In the genomic region with DNA sequence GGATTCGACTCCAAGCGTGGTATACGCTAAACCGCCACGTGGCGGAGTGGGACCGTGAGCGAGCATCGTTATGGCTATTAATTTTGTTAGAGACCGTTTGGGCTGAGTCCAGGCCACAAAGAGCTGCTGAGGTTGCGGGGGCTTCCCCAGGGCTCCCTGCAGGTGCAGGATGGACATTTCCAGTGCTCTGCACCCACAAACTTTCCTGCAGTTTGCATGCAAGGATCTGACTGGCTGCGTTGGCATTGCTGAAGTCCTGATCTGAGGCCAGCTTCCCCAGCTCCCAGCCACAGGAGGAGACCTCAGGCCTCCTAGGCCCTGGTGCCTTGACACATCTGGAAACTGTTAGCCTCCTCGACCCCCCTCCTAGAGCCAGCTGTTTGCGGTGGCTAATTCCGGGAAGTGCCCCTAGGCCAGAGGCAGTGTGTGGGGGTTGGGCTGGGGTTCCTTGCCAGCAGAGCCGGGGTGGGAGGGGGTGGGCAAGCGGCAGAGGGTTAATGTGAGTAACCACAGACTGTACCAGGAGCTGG, we compare ENCODE assay signal across 9 mouse cellular contexts. TPM values are rescaled to one million over a fixed set of nuclear protein-coding genes. Genes with fewer than 3 reads are reported as not detected.
DNase-seq lines count a peak whose midpoint lies in the region; ATAC-seq and TF ChIP-seq lines count a peak whose summit lies in the region.
"Had no signal": no experiment of that assay in that cellular context is flagged by ENCODE, and none has a peak within 500 bp of the region (broad histone marks: within the 10 kb centered on the region; RNA-seq: fewer than 3 reads in every experiment).

No protein-coding gene starts in this region.

- no peaks in the 10 kb centered on the region for H3K9me3 ChIP-seq in lung, embryonic 14.5 days (ENCODE audit: low read depth, low read length)
- H3K9me3 ChIP-seq in embryonic facial prominence, embryonic 10.5 days: no peaks in the 10 kb centered on the region
- H3K9me3 ChIP-seq in midbrain, embryonic 16.5 days (replicated peaks; ENCODE audit: control insufficient read depth, low read length, poor library complexity, severe bottlenecking): no peaks in the 10 kb centered on the region

- no peak overlapping the region for H3K9ac ChIP-seq in lung, embryonic 14.5 days
- no peak overlapping the region for H3K9ac ChIP-seq in midbrain, embryonic 16.5 days (ENCODE audit: low read depth, low read length)

- no peak overlapping the region for H3K4me3 ChIP-seq in lung, embryonic 14.5 days (ENCODE audit: low read depth, low read length)
- no peak overlapping the region for H3K4me3 ChIP-seq in lung, adult 2 months (replicated peaks; ENCODE audit: extremely low read depth, low read depth, low read length)
- peak overlapping the region; percentile 30 for H3K4me3 ChIP-seq in embryonic facial prominence, embryonic 10.5 days
- H3K4me3 ChIP-seq in midbrain, embryonic 16.5 days (ENCODE audit: low read depth, low read length): no peak overlapping the region

- ATAC-seq in lung, embryonic 14.5 days (ENCODE audit: insufficient read depth): no peak
- peak; percentile 24 for ATAC-seq in megakaryocyte progenitor cell, adult 5-6 weeks (replicated peaks; ENCODE audit: poor library complexity)
- ATAC-seq in midbrain, embryonic 16.5 days: no peak
- ATAC-seq: activated CD4-positive, CD25-positive, alpha-beta regulatory T cell, adult 4 months had no signal

- peak overlapping the region; percentile 26; the same call in 1 of the 2 replicates for H3K27ac ChIP-seq in lung, embryonic 14.5 days (ENCODE audit: low read depth)
- peak overlapping the region; percentile 85 for H3K27ac ChIP-seq in embryonic facial prominence, embryonic 10.5 days (replicated peaks)
- H3K27ac ChIP-seq in midbrain, embryonic 16.5 days (ENCODE audit: low read length): no peak overlapping the region

- peak; percentile 50 for TF ChIP-seq CTCF in lung, embryonic 14.5 days (IDR thresholded peaks at IDR 0.05; ENCODE audit: low read depth)
- no peak for TF ChIP-seq CTCF in lung, adult 2 months (IDR thresholded peaks at IDR 0.05; ENCODE audit: insufficient read depth, low read length)

- no peaks in the 10 kb centered on the region for H3K36me3 ChIP-seq in lung, embryonic 14.5 days (ENCODE audit: insufficient read depth)
- no peaks in the 10 kb centered on the region for H3K36me3 ChIP-seq in embryonic facial prominence, embryonic 10.5 days (replicated peaks)
- no peaks in the 10 kb centered on the region for H3K36me3 ChIP-seq in midbrain, embryonic 16.5 days (ENCODE audit: control insufficient read depth, insufficient read depth, low read length)

- peak; percentile 69 for DNase-seq in lung, embryonic 14.5 days
- DNase-seq in lung, adult 2 months: no peak
- peak; percentile 33 for DNase-seq in ZHBTc4 (ENCODE audit: low read depth, low spot score)
- DNase-seq in embryonic facial prominence, embryonic 10.5 days (ENCODE audit: low spot score): peak; percentile 92
- no peak for DNase-seq in adrenal gland, adult 18-20 months (ENCODE audit: low spot score in 2 of 2)
- DNase-seq: layer of hippocampus, postnatal 36 days had no signal

- H3K4me2 ChIP-seq in lung, embryonic 14.5 days: no peak overlapping the region
- no peak overlapping the region for H3K4me2 ChIP-seq in midbrain, embryonic 16.5 days (ENCODE audit: low read length)

- WGBS in lung, embryonic 14.5 days: 32% methylated on average over 17 of the region's 17 CpGs
- 55% methylated on average over 17 of the region's 17 CpGs for WGBS in lung, adult 2 months
- WGBS in embryonic facial prominence, embryonic 10.5 days: 33% methylated on average over 17 of the region's 17 CpGs
- WGBS in midbrain, embryonic 16.5 days: 62% methylated on average over 17 of the region's 17 CpGs

- H3K4me1 ChIP-seq in lung, embryonic 14.5 days (ENCODE audit: insufficient read depth): peaks cover 33% of the 10 kb centered on the region
- H3K4me1 ChIP-seq in lung, adult 2 months (ENCODE audit: control insufficient read depth, insufficient read depth, low read length): peaks cover 13% of the 10 kb centered on the region
- H3K4me1 ChIP-seq in embryonic facial prominence, embryonic 10.5 days: peaks cover 57% of the 10 kb centered on the region
- 0 out of 2 replicates have a peak, but pooled peaks cover 3% of the 10 kb centered on the region for H3K4me1 ChIP-seq in midbrain, embryonic 16.5 days (ENCODE audit: control insufficient read depth, insufficient read depth, low read length)

- H3K27me3 ChIP-seq in lung, embryonic 14.5 days (ENCODE audit: insufficient read depth, low read length): no peaks in the 10 kb centered on the region
- H3K27me3 ChIP-seq in embryonic facial prominence, embryonic 10.5 days (replicated peaks; ENCODE audit: low read depth, poor library complexity, severe bottlenecking): no peaks in the 10 kb centered on the region
- no peaks in the 10 kb centered on the region for H3K27me3 ChIP-seq in midbrain, embryonic 16.5 days (ENCODE audit: control insufficient read depth, insufficient read depth, low read depth, low read length)

- TF ChIP-seq POLR2A in lung, adult 2 months (IDR thresholded peaks at IDR 0.05; ENCODE audit: borderline replicate concordance, extremely low read depth, low read depth, low read length): no peak

RNA-seq across cellular contexts. Expression of gene Mrps18a, which starts 24.4 kb away (rescaled TPM):
- polyA plus RNA-seq in lung, embryonic 14.5 days (2014; fragmentation: Nextera tagmentation; extraction: Ambion mirVana): 147 and 149 TPM in 2 replicates
- polyA plus RNA-seq in lung, adult 2 months (2012; rRNA removed): 41.3 and 44.9 TPM in 2 replicates
- polyA plus RNA-seq in embryonic facial prominence, embryonic 10.5 days (2016; fragmentation: Nextera tagmentation; extraction: Ambion mirVana): 152 and 154 TPM in 2 replicates
- 50.5 and 56.3 TPM in 2 replicates for total RNA-seq in megakaryocyte progenitor cell, adult 5-6 weeks (2015)
- total RNA-seq in megakaryocyte progenitor cell, adult 5-6 weeks (2017): 55.4 and 59.2 TPM in 2 replicates
- 156 and 158 TPM in 2 replicates for polyA plus RNA-seq in midbrain, embryonic 16.5 days (2015; fragmentation: Nextera tagmentation; extraction: Ambion mirVana)
- 100 to 1,000 TPM in 1 of 2 experiments, 10 to 100 TPM in 1; 99.5 to 100 TPM for total RNA-seq in adrenal gland, adult 18-20 months (2021)

RNA-seq across cellular contexts. Expression of gene Vegfa, which starts 54.2 kb away (rescaled TPM):
- 6.6 and 7.7 TPM in 2 replicates for polyA plus RNA-seq in lung, embryonic 14.5 days (2014; fragmentation: Nextera tagmentation; extraction: Ambion mirVana)
- 1,228 and 1,453 TPM in 2 replicates for polyA plus RNA-seq in lung, adult 2 months (2012; rRNA removed)
- 2.1 and 2.3 TPM in 2 replicates for polyA plus RNA-seq in embryonic facial prominence, embryonic 10.5 days (2016; fragmentation: Nextera tagmentation; extraction: Ambion mirVana)
- total RNA-seq in megakaryocyte progenitor cell, adult 5-6 weeks (2015): 32.8 and 38.3 TPM in 2 replicates
- total RNA-seq in megakaryocyte progenitor cell, adult 5-6 weeks (2017): 47.8 and 54.2 TPM in 2 replicates
- polyA plus RNA-seq in midbrain, embryonic 16.5 days (2015; fragmentation: Nextera tagmentation; extraction: Ambion mirVana): 3.4 and 4.7 TPM in 2 replicates
- total RNA-seq in adrenal gland, adult 18-20 months (2021): 100 to 1,000 TPM; 416 to 698 TPM
- polyA plus RNA-seq: activated CD4-positive, CD25-positive, alpha-beta regulatory T cell, adult 4 months had no signal

RNA-seq across cellular contexts. Expression of gene Rsph9, which starts 57.6 kb away (rescaled TPM):
- polyA plus RNA-seq in lung, embryonic 14.5 days (2014; fragmentation: Nextera tagmentation; extraction: Ambion mirVana): 10.4 and 10.9 TPM in 2 replicates
- 26.0 and 28.1 TPM in 2 replicates for polyA plus RNA-seq in lung, adult 2 months (2012; rRNA removed)
- polyA plus RNA-seq in embryonic facial prominence, embryonic 10.5 days (2016; fragmentation: Nextera tagmentation; extraction: Ambion mirVana): 9.8 and 10.2 TPM in 2 replicates
- 1.4 TPM in 1 of 2 replicates, not detected in the other for total RNA-seq in megakaryocyte progenitor cell, adult 5-6 weeks (2015)
- total RNA-seq in megakaryocyte progenitor cell, adult 5-6 weeks (2017): 1.4 TPM in 1 of 2 replicates, not detected in the other
- polyA plus RNA-seq in midbrain, embryonic 16.5 days (2015; fragmentation: Nextera tagmentation; extraction: Ambion mirVana): 61.6 and 74.5 TPM in 2 replicates
- total RNA-seq in adrenal gland, adult 18-20 months (2021): 10 to 100 TPM in 1 of 2 experiments, 1 to 10 TPM in 1; 8.5 to 12.2 TPM

Comparison
In these comparisons a context has a peak if more than half of its experiments do, and no peak if none do; other contexts are left out.
1. DNase-seq: peak in lung, embryonic 14.5 days (single experiment), ZHBTc4 (single experiment) and embryonic facial prominence, embryonic 10.5 days (single experiment); none in lung, adult 2 months (single experiment) and adrenal gland, adult 18-20 months (0 of 2).
2. RNA of gene Vegfa, which starts 54.2 kb away (polyA plus RNA-seq): 1,228 to 1,453 TPM in lung, adult 2 months; 6.6 to 7.7 TPM in lung, embryonic 14.5 days, 3.4 to 4.7 TPM in midbrain, embryonic 16.5 days and 2.1 to 2.3 TPM in embryonic facial prominence, embryonic 10.5 days; every median in the first group is over 100 times any median in the second.